Mouse (Mus musculus) kidney, embryonic 16.5 days (tissue): ENCODE results near the gene Ilf3. TPM values are rescaled to one million over a fixed set of nuclear protein-coding genes. Genes with fewer than 3 reads are reported as not detected.

Experiments used
- ATAC-seq: fragments of 200-750 bp; cut with Nextera tagmentation; 2 replicates; pipeline ENCODE4 v1.8.0; 2017; ENCODE audit warnings: moderate TSS enrichment; ENCODE audit not compliant: low FRiP score, low TSS enrichment
- H3K27ac ChIP-seq: fragments of 300-500 bp; sonication (generic); 2 replicates; pipeline ENCODE4 v1.5.1; 2014; ENCODE audit warnings: low read length
- H3K27me3 ChIP-seq: fragments of 300-500 bp; sonication (generic); 2 replicates; pipeline ENCODE4 v1.6.1; 2014; ENCODE audit warnings: low read length, control low read depth, mixed read lengths; ENCODE audit not compliant: insufficient read depth
- H3K36me3 ChIP-seq: fragments of 300-500 bp; sonication (generic); 2 replicates; pipeline ENCODE4 v1.6.1; 2014; ENCODE audit warnings: low read length, control low read depth, mixed read lengths; ENCODE audit not compliant: insufficient read depth
- H3K4me1 ChIP-seq: fragments of 300-500 bp; sonication (generic); 2 replicates; pipeline ENCODE4 v1.6.1; 2014; ENCODE audit warnings: low read length, control low read depth, mixed read lengths; ENCODE audit not compliant: insufficient read depth
- H3K4me2 ChIP-seq: fragments of 300-500 bp; sonication (generic); replicated peaks from 2 replicates; pipeline ENCODE4 v1.6.1; 2014; ENCODE audit warnings: low read depth, low read length
- H3K4me3 ChIP-seq: fragments of 300-500 bp; sonication (generic); 2 replicates; pipeline ENCODE4 v1.5.1; 2014; ENCODE audit warnings: mild to moderate bottlenecking, low read length
- H3K9ac ChIP-seq: fragments of 300-500 bp; sonication (generic); replicated peaks from 2 replicates; pipeline ENCODE4 v1.6.1; 2014; ENCODE audit warnings: low read length
- H3K9me3 ChIP-seq: fragments of 300-500 bp; sonication (generic); 2 replicates; pipeline ENCODE4 v1.6.1; 2016; ENCODE audit warnings: low read length, control low read depth
- WGBS: fragments of 180-500 bp; shearing (Covaris S2); extraction: QIAGEN DNeasy Blood & Tissue Kit; methylation state at CpG from one replicate; pipeline ENCODE4 v1.1.7; 2014; 5-methylcytosine and 5-hydroxymethylcytosine counted together
- polyA plus RNA-seq: library from polyadenylated mRNA; unstranded; fragments of >200 nt; fragmentation: Nextera tagmentation; extraction: Ambion mirVana; gene quantifications from 2 replicates; pipeline ENCODE4 v1.2.1, GENCODE M21; 2015

Gene Ilf3
- polyA plus RNA-seq, 1 experiment from 2014 or later, result 208 TPM

GRCm38 (mm10) chr9:21454556-21454955 is 86.9 kb downstream of the Ilf3 start:
- H3K36me3 ChIP-seq, result peaks cover 2% of the 10 kb centered on the region; the same call in 1 of the 2 replicates
- no peak overlapping the region for H3K4me3 ChIP-seq
- H3K9me3 ChIP-seq, result no peaks in the 10 kb centered on the region
- H3K4me2 ChIP-seq, result no peak overlapping the region
- H3K9ac ChIP-seq, result no peak overlapping the region
- no peak for ATAC-seq
- no peaks in the 10 kb centered on the region for H3K27me3 ChIP-seq
- no peak overlapping the region for H3K27ac ChIP-seq
- WGBS, result 74% methylated on average over 4 of the region's 4 CpGs
- H3K4me1 ChIP-seq, result peaks cover 21% of the 10 kb centered on the region

Other genes with a start within 250 kb of the Ilf3 start
- 16.1 and 16.3 TPM in 2 replicates for gene Tyk2, start 236.6 kb upstream of the Ilf3 start, polyA plus RNA-seq
- gene Cdc37, start 217.9 kb upstream of the Ilf3 start, polyA plus RNA-seq, result 359 and 386 TPM in 2 replicates
- 14.3 and 15.3 TPM in 2 replicates for gene Pde4a, start 202.2 kb upstream of the Ilf3 start, polyA plus RNA-seq
- gene Keap1, start 128.5 kb upstream of the Ilf3 start, polyA plus RNA-seq, result 67.4 and 68.1 TPM in 2 replicates
- 0.13 and 0.14 TPM in 2 replicates for gene S1pr5, start 119.4 kb upstream of the Ilf3 start, polyA plus RNA-seq
- 58.7 and 64.1 TPM in 2 replicates for gene Atg4d, start 102.6 kb upstream of the Ilf3 start, polyA plus RNA-seq
- 14.6 and 20.0 TPM in 2 replicates for gene Kri1, start 79.9 kb upstream of the Ilf3 start, polyA plus RNA-seq
- 50.9 and 51.7 TPM in 2 replicates for gene Cdkn2d, start 76.5 kb upstream of the Ilf3 start, polyA plus RNA-seq
- 45.2 and 48.9 TPM in 2 replicates for gene Ap1m2, start 55.5 kb upstream of the Ilf3 start, polyA plus RNA-seq
- gene Slc44a2, start 47.2 kb upstream of the Ilf3 start, polyA plus RNA-seq, result 116 and 122 TPM in 2 replicates
- 62.8 and 64.5 TPM in 2 replicates for gene Qtrt1, start 44.0 kb downstream of the Ilf3 start, polyA plus RNA-seq
- 85.7 and 92.4 TPM in 2 replicates for gene Dnm2, start 57.0 kb downstream of the Ilf3 start, polyA plus RNA-seq
- 147 and 151 TPM in 2 replicates for gene Tmed1, start 142.4 kb downstream of the Ilf3 start, polyA plus RNA-seq
- gene AB124611, start 158.3 kb downstream of the Ilf3 start, polyA plus RNA-seq, result 3.5 and 4.5 TPM in 2 replicates
- gene Carm1, start 179.0 kb downstream of the Ilf3 start, polyA plus RNA-seq, result 27.1 and 32.1 TPM in 2 replicates
- 29.3 and 30.7 TPM in 2 replicates for gene Timm29, start 224.9 kb downstream of the Ilf3 start, polyA plus RNA-seq
- 40.1 and 43.8 TPM in 2 replicates for gene Yipf2, start 225.0 kb downstream of the Ilf3 start, polyA plus RNA-seq
- gene Smarca4, start 248.3 kb downstream of the Ilf3 start, polyA plus RNA-seq, result 91.2 and 104 TPM in 2 replicates